Mouse (Mus musculus) forebrain, embryonic 11.5 days (tissue): Measurements from ENCODE around the gene Upk3bl. TPM values are rescaled to one million over a fixed set of nuclear protein-coding genes. Genes with fewer than 3 reads are reported as not detected.
A peak's percentile ranks its signal among the peaks of the same experiment; 100 is the strongest.
"Not testable (repeated sequence)": the region's sequence is repeated elsewhere in the genome, so short reads cannot be mapped to it uniquely, and the experiment has no call there.

ENCODE experiments used
- ATAC-seq: fragments of 200-750 bp; cut with Nextera tagmentation; replicated peaks from 2 replicates; pipeline ENCODE4 v1.8.0; 2017; ENCODE audit warnings: moderate TSS enrichment; ENCODE audit not compliant: low FRiP score
- DNase-seq: peaks from one replicate; pipeline ENCODE4 v3.0.0-alpha.2; 2017; ENCODE audit warnings: low spot score
- H3K27ac ChIP-seq: fragments of 300-500 bp; sonication (generic); 2 replicates; pipeline ENCODE4 v1.5.1; 2014; ENCODE audit warnings: low read depth, low read length
- H3K27me3 ChIP-seq: fragments of 300-500 bp; sonication (generic); 2 replicates; pipeline ENCODE4 v1.6.1; 2014; ENCODE audit warnings: mild to moderate bottlenecking, low read length, mixed read lengths; ENCODE audit not compliant: control insufficient read depth, insufficient read depth
- H3K36me3 ChIP-seq: fragments of 300-500 bp; sonication (generic); 2 replicates; pipeline ENCODE4 v1.6.1; 2014; ENCODE audit warnings: mild to moderate bottlenecking, low read length, moderate library complexity, mixed read lengths; ENCODE audit not compliant: control insufficient read depth, insufficient read depth
- H3K4me1 ChIP-seq: fragments of 300-500 bp; sonication (generic); replicated peaks from 2 replicates; pipeline ENCODE4 v1.6.1; 2014; ENCODE audit warnings: low read length, mixed read lengths; ENCODE audit not compliant: control insufficient read depth, insufficient read depth
- H3K4me2 ChIP-seq: fragments of 300-500 bp; sonication (generic); 2 replicates; pipeline ENCODE4 v1.6.1; 2014; ENCODE audit warnings: low read depth, mild to moderate bottlenecking, low read length, moderate library complexity, mixed read lengths; ENCODE audit not compliant: severe bottlenecking
- H3K4me3 ChIP-seq: fragments of 300-500 bp; sonication (generic); 2 replicates; pipeline ENCODE4 v1.5.1; 2014; ENCODE audit warnings: low read depth, low read length
- H3K9ac ChIP-seq: fragments of 300-500 bp; sonication (generic); 2 replicates; pipeline ENCODE4 v1.6.1; 2014; ENCODE audit warnings: low read length
- H3K9me3 ChIP-seq: fragments of 300-500 bp; sonication (generic); 2 replicates; pipeline ENCODE4 v1.6.1; 2016; ENCODE audit warnings: low read length, mixed read lengths; ENCODE audit not compliant: control insufficient read depth
- WGBS: fragments of 180-500 bp; shearing (Covaris S2); extraction: QIAGEN DNeasy Blood & Tissue Kit; methylation state at CpG from one replicate; pipeline ENCODE4 v1.1.7; 2014; 5-methylcytosine and 5-hydroxymethylcytosine counted together
- polyA plus RNA-seq: library from polyadenylated mRNA; unstranded; fragments of >200 nt; fragmentation: Nextera tagmentation; extraction: Ambion mirVana; gene quantifications from 2 replicates; pipeline ENCODE4 v1.2.1, GENCODE M21; 2014

Upk3bl gene
- polyA plus RNA-seq, 1 experiment from 2014 or later: 0.80 TPM

DNA sequence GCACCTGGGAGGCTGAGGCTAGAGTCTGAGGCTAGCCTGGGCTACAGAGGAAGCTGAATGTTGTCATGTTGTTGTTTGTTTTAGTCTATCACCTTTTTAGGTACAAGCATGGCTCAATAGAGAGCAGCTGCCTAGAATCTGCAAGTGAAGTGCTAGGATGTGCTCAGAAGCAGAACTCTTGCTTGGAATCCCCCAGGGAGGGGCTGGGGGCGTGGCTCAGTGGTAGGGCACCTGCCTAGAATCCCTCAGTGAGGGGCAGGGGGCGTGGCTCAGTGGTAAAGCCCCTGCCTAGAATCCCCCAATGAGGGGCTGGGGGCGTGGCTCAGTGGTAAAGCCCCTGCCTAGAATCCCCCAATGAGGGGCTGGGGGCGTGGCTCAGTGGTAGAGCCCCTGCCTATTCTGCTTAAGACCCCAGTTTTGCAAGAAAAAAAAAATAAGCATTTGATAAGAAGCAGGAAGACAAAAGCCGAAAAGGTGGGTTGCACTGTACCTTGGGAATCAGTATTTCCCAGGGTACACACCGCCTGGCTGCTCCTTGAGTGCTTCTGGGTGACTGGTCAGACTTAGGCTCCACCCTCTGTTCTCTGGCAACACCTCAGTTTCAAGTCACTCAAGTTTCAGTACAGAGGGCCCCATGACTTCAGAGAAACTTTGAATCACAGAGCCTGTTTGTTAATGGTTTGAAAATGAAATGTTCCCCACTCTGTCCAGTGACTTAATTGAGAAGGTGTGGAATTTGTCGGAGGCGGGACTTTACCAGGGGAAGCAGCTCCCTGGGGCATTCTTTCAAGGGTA, 1.2 kb upstream of the Upk3bl start:
- Histone ChIP-seq H3K4me2 (no peak overlapping the region), H3K36me3 (no peaks in the 10 kb centered on the region), H3K9me3 (no peaks in the 10 kb centered on the region), H3K9ac (no peak overlapping the region), H3K4me3 (no peak overlapping the region), H3K4me1 (peaks cover 10% of the 10 kb centered on the region; the same call in 1 of the 2 replicates), H3K27ac (no peak overlapping the region), H3K27me3 (no peaks in the 10 kb centered on the region)
- DNase-seq (no peak), ATAC-seq (no peak)
- WGBS: 84% methylated on average over 8 of the region's 8 CpGs

GRCm38 (mm10) chr5:136056062-136056461, 1.8 kb downstream of the Upk3bl start:
- WGBS: 58% methylated on average over 4 of the region's 4 CpGs
- peaks cover 10% of the 10 kb centered on the region; the same call in 1 of the 2 replicates for H3K4me1 ChIP-seq
- no peak overlapping the region for H3K9ac ChIP-seq
- H3K4me3 ChIP-seq: no peak overlapping the region
- no peaks in the 10 kb centered on the region for H3K27me3 ChIP-seq
- no peak overlapping the region for H3K27ac ChIP-seq
- no peaks in the 10 kb centered on the region for H3K9me3 ChIP-seq
- DNase-seq: no peak
- no peak overlapping the region for H3K4me2 ChIP-seq
- ATAC-seq: no peak
- H3K36me3 ChIP-seq: no peaks in the 10 kb centered on the region

- Histone ChIP-seq H3K9ac (no peak overlapping the region), H3K4me3 (no peak overlapping the region), H3K9me3 (no peaks in the 10 kb centered on the region), H3K36me3 (no peaks in the 10 kb centered on the region), H3K4me1 (peaks cover 2% of the 10 kb centered on the region; the same call in 1 of the 2 replicates), H3K4me2 (no peak overlapping the region), H3K27ac (no peak overlapping the region), H3K27me3 (no peaks in the 10 kb centered on the region)
- ATAC-seq (no peak), DNase-seq (no peak)
- 35% methylated on average over 8 of the region's 8 CpGs for WGBS
These were observed 2.8 kb downstream of the Upk3bl start for GRCm38 (mm10) chr5:136057085-136057484.

GRCm38 (mm10) chr5:136061567-136061966, 7.3 kb downstream of the Upk3bl start:
- ATAC-seq: no peak
- Histone ChIP-seq H3K4me1 (no peaks in the 10 kb centered on the region; the same call in 1 of the 2 replicates), H3K27ac (no peak overlapping the region), H3K4me3 (no peak overlapping the region), H3K36me3 (no peaks in the 10 kb centered on the region), H3K9ac (no peak overlapping the region), H3K9me3 (no peaks in the 10 kb centered on the region), H3K4me2 (no peak overlapping the region), H3K27me3 (no peaks in the 10 kb centered on the region)
- WGBS: 13% methylated on average over 12 of the region's 12 CpGs
- peak; percentile 92 for DNase-seq

DNA sequence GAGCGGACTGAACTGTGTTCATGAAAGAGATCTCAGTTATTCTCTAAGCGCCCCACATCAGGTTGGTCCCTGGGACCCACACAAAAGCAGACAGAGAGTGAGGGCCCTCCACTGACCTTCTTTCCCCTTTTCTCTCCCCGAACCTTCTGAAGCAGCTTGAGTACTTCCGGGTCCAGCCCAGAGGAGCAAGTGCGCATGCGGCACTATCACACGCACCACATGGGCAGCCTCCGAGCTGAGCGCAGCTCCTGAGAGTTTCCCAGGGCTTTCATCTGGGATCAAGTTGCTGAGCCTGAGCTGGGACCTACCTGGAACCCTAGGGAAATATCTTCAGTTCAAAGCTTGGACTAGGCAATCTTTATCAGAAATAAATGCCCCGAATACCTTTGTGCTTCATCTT, 9.6 kb downstream of the Upk3bl start:
- 91% methylated on average over 10 of the region's 10 CpGs for WGBS
- ATAC-seq: no peak
- no peak for DNase-seq
- H3K4me2 ChIP-seq: no peak overlapping the region
- H3K36me3 ChIP-seq: no peaks in the 10 kb centered on the region
- H3K9me3 ChIP-seq: no peaks in the 10 kb centered on the region
- H3K4me3 ChIP-seq: no peak overlapping the region
- H3K27me3 ChIP-seq: no peaks in the 10 kb centered on the region
- no peak overlapping the region for H3K9ac ChIP-seq
- H3K4me1 ChIP-seq: no peaks in the 10 kb centered on the region; the same call in 1 of the 2 replicates
- H3K27ac ChIP-seq: no peak overlapping the region

DNA sequence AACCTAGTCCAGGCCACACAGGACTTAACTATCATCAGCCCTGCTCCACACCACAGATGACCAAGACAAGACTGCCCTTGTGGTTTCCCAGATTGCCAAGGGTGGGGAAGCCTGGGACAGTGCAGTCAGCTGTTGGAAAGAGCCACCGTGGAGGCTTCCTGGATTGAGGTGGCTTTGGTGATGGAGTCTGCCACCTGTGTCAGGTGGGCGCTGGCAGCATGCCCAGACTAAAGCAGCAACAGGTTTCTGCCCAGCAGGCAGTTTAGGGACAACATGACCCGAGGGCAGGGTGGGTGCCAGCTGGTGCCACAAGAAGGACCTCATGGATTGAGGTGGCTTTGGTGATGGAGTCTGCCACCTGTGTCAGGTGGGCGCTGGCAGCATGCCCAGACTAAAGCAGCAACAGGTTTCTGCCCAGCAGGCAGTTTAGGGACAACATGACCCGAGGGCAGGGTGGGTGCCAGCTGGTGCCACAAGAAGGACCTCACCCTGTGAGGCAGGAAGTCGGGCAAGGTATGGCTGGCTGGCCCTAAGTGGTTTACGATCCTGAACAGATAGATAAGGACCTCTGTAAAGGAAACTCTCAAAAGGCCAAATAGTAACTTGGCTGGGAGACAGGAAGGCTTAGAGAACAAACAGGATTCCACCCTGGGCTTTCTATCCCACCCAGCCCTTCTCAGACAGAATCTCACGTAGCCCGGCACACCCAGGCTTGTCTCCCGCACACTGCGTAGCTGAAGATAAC, 12.3 kb downstream of the Upk3bl start:
- not testable (repeated sequence) for H3K4me3 ChIP-seq, H3K4me1 ChIP-seq, H3K27ac ChIP-seq, DNase-seq, H3K27me3 ChIP-seq, H3K36me3 ChIP-seq, H3K9me3 ChIP-seq, H3K9ac ChIP-seq, H3K4me2 ChIP-seq, ATAC-seq
- 86% methylated on average over 11 of the region's 11 CpGs for WGBS

- no peak overlapping the region for H3K4me3 ChIP-seq
- no peaks in the 10 kb centered on the region for H3K27me3 ChIP-seq
- DNase-seq (no peak), ATAC-seq (no peak)
- no peak overlapping the region for H3K9ac ChIP-seq
- no peaks in the 10 kb centered on the region for H3K36me3 ChIP-seq
- no peaks in the 10 kb centered on the region for H3K4me1 ChIP-seq
- H3K9me3 ChIP-seq: no peaks in the 10 kb centered on the region
- no peak overlapping the region for H3K27ac ChIP-seq
- H3K4me2 ChIP-seq: no peak overlapping the region
- 79% methylated on average over 2 of the region's 2 CpGs for WGBS
These were observed 15.1 kb downstream of the Upk3bl start for GRCm38 (mm10) chr5:136069411-136069810.

- H3K4me3 ChIP-seq: no peak overlapping the region
- DNase-seq (no peak), ATAC-seq (no peak)
- no peaks in the 10 kb centered on the region for H3K4me1 ChIP-seq
- H3K27me3 ChIP-seq: no peaks in the 10 kb centered on the region
- no peak overlapping the region for H3K27ac ChIP-seq
- WGBS: 65% methylated on average over 6 of the region's 6 CpGs
- H3K9ac ChIP-seq: no peak overlapping the region
- no peaks in the 10 kb centered on the region for H3K36me3 ChIP-seq
- no peaks in the 10 kb centered on the region for H3K9me3 ChIP-seq
- no peak overlapping the region for H3K4me2 ChIP-seq
These were observed 18.8 kb downstream of the Upk3bl start for GRCm38 (mm10) chr5:136073051-136073450.
